Mouse (Mus musculus) central nervous system, embryonic 14 days (tissue): Measurements from ENCODE around the gene Sema6d. TPM values are rescaled to one million over a fixed set of nuclear protein-coding genes. Genes with fewer than 3 reads are reported as not detected.

Experiments used
- polyA plus RNA-seq: library from polyadenylated mRNA; depleted of rRNA; stranded (reverse); fragments of >200 nt; gene quantifications from 2 replicates; pipeline ENCODE4 v1.2.3, GENCODE M21; 2012; rRNA removed

The Sema6d gene
- 34.5 and 35.3 TPM in 2 replicates for polyA plus RNA-seq

GRCm38 (mm10) chr2:124089813-124090230, at the start of gene Sema6d:
Gene Sema6d, plus strand, starts transcription at chr2:124089969.

